Mouse (Mus musculus) hindbrain, embryonic 11.5 days (tissue): ENCODE results near the gene Fam122a. TPM values are rescaled to one million over a fixed set of nuclear protein-coding genes. Genes with fewer than 3 reads are reported as not detected.

ENCODE experiments used
- ATAC-seq: fragments of 200-750 bp; cut with Nextera tagmentation; 2 replicates; pipeline ENCODE4 v1.8.0; 2017; ENCODE audit warnings: mild to moderate bottlenecking, moderate TSS enrichment, moderate library complexity; ENCODE audit not compliant: low FRiP score
- DNase-seq: peaks from one replicate; pipeline ENCODE4 v3.0.0-alpha.2; 2015; ENCODE audit warnings: low spot score
- H3K27ac ChIP-seq: fragments of 300-500 bp; sonication (generic); 2 replicates; pipeline ENCODE4 v1.5.1; 2014; ENCODE audit warnings: mild to moderate bottlenecking, low read depth, low read length
- H3K27me3 ChIP-seq: fragments of 300-500 bp; sonication (generic); 2 replicates; pipeline ENCODE4 v1.6.1; 2014; ENCODE audit warnings: mild to moderate bottlenecking, low read length, moderate library complexity, mixed read lengths; ENCODE audit not compliant: control insufficient read depth, insufficient read depth
- H3K36me3 ChIP-seq: fragments of 300-500 bp; sonication (generic); 2 replicates; pipeline ENCODE4 v1.6.1; 2014; ENCODE audit warnings: mild to moderate bottlenecking, low read length, moderate library complexity, mixed read lengths; ENCODE audit not compliant: control insufficient read depth, insufficient read depth
- H3K4me1 ChIP-seq: fragments of 300-500 bp; sonication (generic); replicated peaks from 2 replicates; pipeline ENCODE4 v1.6.1; 2014; ENCODE audit warnings: low read length, mixed read lengths; ENCODE audit not compliant: control insufficient read depth, insufficient read depth
- H3K4me2 ChIP-seq: fragments of 300-500 bp; sonication (generic); replicated peaks from 2 replicates; pipeline ENCODE4 v1.6.1; 2014; ENCODE audit warnings: mild to moderate bottlenecking, low read depth, low read length
- H3K4me3 ChIP-seq: fragments of 300-500 bp; sonication (generic); 2 replicates; pipeline ENCODE4 v1.5.1; 2014; ENCODE audit warnings: low read depth, low read length
- H3K9ac ChIP-seq: fragments of 300-500 bp; sonication (generic); 2 replicates; pipeline ENCODE4 v1.6.1; 2014; ENCODE audit warnings: low read depth, low read length
- H3K9me3 ChIP-seq: fragments of 300-500 bp; sonication (generic); 2 replicates; pipeline ENCODE4 v1.6.1; 2016; ENCODE audit warnings: low read length; ENCODE audit not compliant: control insufficient read depth
- WGBS: fragments of 180-500 bp; shearing (Covaris S2); extraction: QIAGEN DNeasy Blood & Tissue Kit; methylation state at CpG from one replicate; pipeline ENCODE4 v1.1.7; 2014; 5-methylcytosine and 5-hydroxymethylcytosine counted together
- polyA plus RNA-seq: library from polyadenylated mRNA; unstranded; fragments of >200 nt; fragmentation: Nextera tagmentation; extraction: Ambion mirVana; gene quantifications from 2 replicates; pipeline ENCODE4 v1.2.1, GENCODE M21; 2014

Gene Fam122a
- polyA plus RNA-seq, 1 experiment from 2014 or later = 64.2 TPM

- Histone ChIP-seq H3K4me3 (no peak overlapping the region), H3K36me3 (no peaks in the 10 kb centered on the region), H3K9me3 (no peaks in the 10 kb centered on the region), H3K9ac (no peak overlapping the region), H3K27ac (no peak overlapping the region), H3K27me3 (no peaks in the 10 kb centered on the region), H3K4me2 (no peak overlapping the region), H3K4me1 (no peaks in the 10 kb centered on the region)
- no peak for ATAC-seq
- DNase-seq = no peak
- WGBS = 93% methylated on average over 5 of the region's 5 CpGs
Observed at GRCm38 (mm10) chr19:24472512-24472911, 4.6 kb downstream of the Fam122a start.

DNA sequence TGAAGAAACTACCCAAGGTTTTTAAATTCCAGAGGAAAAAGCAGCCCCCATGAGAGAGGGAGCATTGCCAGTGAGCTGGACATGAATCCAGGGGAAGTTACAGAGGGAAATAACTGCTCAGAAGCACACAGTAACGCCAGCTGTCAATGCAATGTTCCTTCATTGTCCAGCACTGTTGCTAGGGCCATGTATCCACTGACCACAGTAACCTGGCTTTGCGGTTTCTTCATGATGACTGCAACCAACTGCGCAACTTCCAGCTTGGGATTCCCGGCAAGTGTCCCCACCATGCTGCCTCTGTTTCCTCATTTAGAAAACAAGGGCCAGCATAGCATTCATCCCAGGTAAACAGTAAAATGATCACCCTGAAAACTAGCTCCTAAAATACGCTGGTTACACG, 5.6 kb downstream of the Fam122a start:
- H3K36me3 ChIP-seq = no peaks in the 10 kb centered on the region
- H3K27me3 ChIP-seq = no peaks in the 10 kb centered on the region
- WGBS = 89% methylated on average over 6 of the region's 6 CpGs
- H3K9ac ChIP-seq = no peak overlapping the region
- H3K4me1 ChIP-seq = no peaks in the 10 kb centered on the region
- ATAC-seq = no peak
- no peak overlapping the region for H3K4me3 ChIP-seq
- H3K9me3 ChIP-seq = no peaks in the 10 kb centered on the region
- no peak overlapping the region for H3K27ac ChIP-seq
- no peak for DNase-seq
- no peak overlapping the region for H3K4me2 ChIP-seq

DNA sequence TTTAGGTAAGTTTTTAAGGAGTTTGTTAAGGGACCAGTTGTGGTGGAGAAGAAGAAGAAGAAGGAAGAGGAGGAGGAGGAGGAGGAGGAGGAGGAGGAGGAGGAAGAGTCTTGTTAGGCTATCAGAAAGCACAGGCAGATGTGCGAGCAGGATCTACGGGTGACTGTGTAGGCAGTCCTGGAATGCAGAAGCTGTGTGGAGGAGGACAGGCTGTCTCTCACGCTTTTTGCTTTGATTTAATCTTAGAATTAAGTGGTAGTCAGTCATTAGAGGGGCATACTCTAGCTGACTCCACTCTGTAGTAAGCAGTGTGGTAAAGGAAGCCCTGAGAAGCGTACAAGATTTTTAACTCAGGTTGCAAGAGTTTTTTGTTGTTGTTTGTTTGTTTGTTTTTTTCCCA, 7.9 kb downstream of the Fam122a start:
- no peak for DNase-seq
- H3K4me2 ChIP-seq = no peak overlapping the region
- no peak overlapping the region for H3K27ac ChIP-seq
- WGBS = 62% methylated on average over 4 of the region's 4 CpGs
- no peak overlapping the region for H3K9ac ChIP-seq
- H3K4me1 ChIP-seq = no peaks in the 10 kb centered on the region
- ATAC-seq = no peak
- H3K9me3 ChIP-seq = no peaks in the 10 kb centered on the region
- H3K4me3 ChIP-seq = no peak overlapping the region
- H3K36me3 ChIP-seq = no peaks in the 10 kb centered on the region
- no peaks in the 10 kb centered on the region for H3K27me3 ChIP-seq

DNA sequence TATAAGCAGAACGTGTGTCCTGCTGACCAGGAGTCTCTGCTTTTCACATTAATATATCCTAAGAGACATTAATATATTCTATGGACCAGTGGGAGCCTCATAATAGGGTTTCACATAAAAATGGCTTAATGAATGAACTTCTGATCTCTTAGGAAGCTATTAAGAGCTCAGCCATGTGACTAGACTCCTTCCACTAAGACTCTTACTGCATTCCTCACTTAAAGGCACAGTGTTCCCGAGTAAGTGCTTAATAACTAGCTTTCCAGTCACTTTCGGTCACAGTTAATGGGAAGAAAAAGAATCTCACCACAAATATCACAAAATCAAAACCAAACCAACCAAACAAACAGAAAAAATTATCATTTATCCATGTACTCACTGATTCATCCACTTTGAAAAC, 8.5 kb downstream of the Fam122a start:
- no peak overlapping the region for H3K4me2 ChIP-seq
- H3K9ac ChIP-seq = no peak overlapping the region
- H3K27ac ChIP-seq = no peak overlapping the region
- DNase-seq (no peak), ATAC-seq (no peak)
- no peaks in the 10 kb centered on the region for H3K27me3 ChIP-seq
- H3K9me3 ChIP-seq = no peaks in the 10 kb centered on the region
- H3K36me3 ChIP-seq = no peaks in the 10 kb centered on the region
- no peak overlapping the region for H3K4me3 ChIP-seq
- WGBS = 75% methylated on average over 3 of the region's 3 CpGs
- H3K4me1 ChIP-seq = no peaks in the 10 kb centered on the region

GRCm38 (mm10) chr19:24463011-24463410, 14.1 kb downstream of the Fam122a start:
- Histone ChIP-seq H3K4me1 (no peaks in the 10 kb centered on the region), H3K9ac (no peak overlapping the region), H3K4me3 (no peak overlapping the region), H3K27ac (no peak overlapping the region), H3K27me3 (no peaks in the 10 kb centered on the region), H3K4me2 (no peak overlapping the region), H3K36me3 (no peaks in the 10 kb centered on the region), H3K9me3 (no peaks in the 10 kb centered on the region)
- WGBS = 98% methylated on average over 2 of the region's 3 CpGs
- ATAC-seq (no peak), DNase-seq (no peak)

DNA sequence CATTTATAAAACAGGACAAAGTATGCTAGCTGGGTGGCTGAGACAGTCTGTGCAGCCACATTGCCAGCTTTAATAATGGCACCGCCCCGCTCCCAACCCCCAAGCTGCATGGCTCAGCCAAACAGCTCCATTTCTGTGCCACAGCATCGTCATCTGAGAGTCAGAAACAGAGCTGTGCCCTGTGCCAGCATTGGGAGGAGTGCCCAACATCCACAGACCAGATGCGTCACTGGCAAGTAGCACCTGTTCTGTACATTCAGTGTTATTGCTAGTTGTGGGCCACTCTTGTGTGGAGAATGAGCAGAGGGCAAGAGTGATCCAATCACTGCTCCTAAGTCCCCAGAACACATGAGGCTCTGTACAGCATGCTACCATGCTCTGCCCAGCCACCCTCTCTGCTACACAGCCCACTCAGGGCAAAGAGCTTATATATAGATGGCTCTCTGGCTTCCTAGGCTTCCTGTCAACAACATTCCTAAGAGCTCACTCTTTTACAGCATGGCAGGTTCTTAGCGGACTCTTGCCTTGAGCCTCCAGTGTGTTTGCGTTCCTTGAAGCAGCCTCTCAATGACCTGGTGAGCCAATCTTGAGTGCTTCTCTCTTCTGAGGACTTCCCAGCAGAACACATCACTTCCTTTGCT, 20.4 kb downstream of the Fam122a start:
- no peaks in the 10 kb centered on the region for H3K36me3 ChIP-seq
- H3K9me3 ChIP-seq = no peaks in the 10 kb centered on the region
- no peak overlapping the region for H3K9ac ChIP-seq
- no peak for DNase-seq
- H3K4me1 ChIP-seq = no peaks in the 10 kb centered on the region; the same call in 1 of the 2 replicates
- H3K4me3 ChIP-seq = no peak overlapping the region
- no peak overlapping the region for H3K4me2 ChIP-seq
- no peaks in the 10 kb centered on the region for H3K27me3 ChIP-seq
- no peak overlapping the region for H3K27ac ChIP-seq
- ATAC-seq = no peak
- WGBS = 94% methylated on average over 6 of the region's 6 CpGs

GRCm38 (mm10) chr19:24455249-24455960, 21.8 kb downstream of the Fam122a start:
- Histone ChIP-seq H3K4me2 (no peak overlapping the region), H3K36me3 (no peaks in the 10 kb centered on the region), H3K4me1 (no peaks in the 10 kb centered on the region; the same call in 1 of the 2 replicates), H3K27ac (no peak overlapping the region), H3K9ac (no peak overlapping the region), H3K4me3 (no peak overlapping the region), H3K27me3 (no peaks in the 10 kb centered on the region), H3K9me3 (no peaks in the 10 kb centered on the region)
- 86% methylated on average over 6 of the region's 6 CpGs for WGBS
- ATAC-seq (no peak), DNase-seq (no peak)

DNA sequence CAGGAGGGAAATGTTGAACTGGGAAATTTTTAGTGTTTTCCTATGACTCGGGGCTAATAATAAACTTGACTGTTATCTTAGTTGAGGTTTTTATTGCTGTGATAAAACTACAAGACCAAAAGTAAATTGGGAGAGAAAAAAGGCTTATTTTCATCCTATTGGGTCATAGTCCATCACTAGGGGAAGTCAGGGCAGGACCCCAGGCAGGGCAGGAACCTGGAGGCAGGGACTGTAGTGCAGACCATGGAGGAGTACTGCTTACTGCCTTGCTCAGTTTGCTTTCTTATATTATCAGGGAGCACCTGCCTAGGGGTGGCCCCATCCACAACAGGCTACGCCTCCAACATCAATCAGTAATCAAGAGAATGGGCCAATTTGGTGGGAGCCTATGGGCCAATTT, 22.7 kb downstream of the Fam122a start:
- H3K9me3 ChIP-seq = no peaks in the 10 kb centered on the region
- no peak overlapping the region for H3K4me3 ChIP-seq
- H3K4me1 ChIP-seq = no peaks in the 10 kb centered on the region; the same call in 1 of the 2 replicates
- 75% methylated on average over 2 of the region's 2 CpGs for WGBS
- ATAC-seq = no peak
- DNase-seq = no peak
- no peak overlapping the region for H3K27ac ChIP-seq
- H3K27me3 ChIP-seq = no peaks in the 10 kb centered on the region
- no peaks in the 10 kb centered on the region for H3K36me3 ChIP-seq
- H3K4me2 ChIP-seq = no peak overlapping the region
- no peak overlapping the region for H3K9ac ChIP-seq

- peak overlapping the region; percentile 17 for H3K4me2 ChIP-seq
- no peaks in the 10 kb centered on the region for H3K36me3 ChIP-seq
- 43% methylated on average over 13 of the region's 13 CpGs for WGBS
- H3K9me3 ChIP-seq = no peaks in the 10 kb centered on the region
- peak overlapping the region; percentile 60 for H3K27ac ChIP-seq
- H3K4me3 ChIP-seq = no peak overlapping the region
- peak; percentile 41 for DNase-seq
- H3K9ac ChIP-seq = no peak overlapping the region
- no peak for ATAC-seq
- H3K27me3 ChIP-seq = no peaks in the 10 kb centered on the region
- no peaks in the 10 kb centered on the region; the same call in 1 of the 2 replicates for H3K4me1 ChIP-seq
Observed at GRCm38 (mm10) chr19:24453379-24453778, 23.8 kb downstream of the Fam122a start.
